Mouse (Mus musculus) kidney, embryonic 14.5 days (tissue): Measurements from ENCODE around the gene Tenm3. TPM values are rescaled to one million over a fixed set of nuclear protein-coding genes. Genes with fewer than 3 reads are reported as not detected.

ENCODE experiments used
- ATAC-seq: fragments of 200-750 bp; cut with Nextera tagmentation; 2 replicates; pipeline ENCODE4 v1.8.0; 2017; ENCODE audit warnings: moderate number of reproducible peaks, mild to moderate bottlenecking, moderate TSS enrichment, moderate library complexity; ENCODE audit not compliant: low FRiP score, low TSS enrichment
- H3K27ac ChIP-seq: fragments of 300-500 bp; sonication (generic); 2 replicates; pipeline ENCODE4 v1.5.1; 2014; ENCODE audit warnings: low read depth, mild to moderate bottlenecking, low read length, moderate library complexity, mixed read lengths
- H3K27me3 ChIP-seq: fragments of 300-500 bp; sonication (generic); 2 replicates; pipeline ENCODE4 v1.6.1; 2014; ENCODE audit warnings: mild to moderate bottlenecking, low read length; ENCODE audit not compliant: control insufficient read depth, insufficient read depth
- H3K36me3 ChIP-seq: fragments of 300-500 bp; sonication (generic); 2 replicates; pipeline ENCODE4 v1.6.1; 2014; ENCODE audit warnings: low read length, mixed read lengths; ENCODE audit not compliant: control insufficient read depth, insufficient read depth
- H3K4me1 ChIP-seq: fragments of 300-500 bp; sonication (generic); 2 replicates; pipeline ENCODE4 v1.6.1; 2014; ENCODE audit warnings: low read length, mixed read lengths; ENCODE audit not compliant: control insufficient read depth, insufficient read depth
- H3K4me2 ChIP-seq: fragments of 300-500 bp; sonication (generic); replicated peaks from 2 replicates; pipeline ENCODE4 v1.6.1; 2014; ENCODE audit warnings: low read depth, mild to moderate bottlenecking, low read length
- H3K4me3 ChIP-seq: fragments of 300-500 bp; sonication (generic); 2 replicates; pipeline ENCODE4 v1.5.1; 2014; ENCODE audit warnings: mild to moderate bottlenecking, low read length
- H3K9ac ChIP-seq: fragments of 300-500 bp; sonication (generic); 2 replicates; pipeline ENCODE4 v1.6.1; 2014; ENCODE audit warnings: low read depth, mild to moderate bottlenecking, low read length, moderate library complexity
- H3K9me3 ChIP-seq: fragments of 300-500 bp; sonication (generic); 2 replicates; pipeline ENCODE4 v1.6.1; 2016; ENCODE audit warnings: low read length; ENCODE audit not compliant: control insufficient read depth
- WGBS: fragments of 180-500 bp; shearing (Covaris S2); extraction: QIAGEN DNeasy Blood & Tissue Kit; methylation state at CpG from one replicate; pipeline ENCODE4 v1.1.7; 2014; 5-methylcytosine and 5-hydroxymethylcytosine counted together
- polyA plus RNA-seq: library from polyadenylated mRNA; unstranded; fragments of >200 nt; fragmentation: Nextera tagmentation; extraction: Ambion mirVana; gene quantifications from 2 replicates; pipeline ENCODE4 v1.2.1, GENCODE M21; 2014

Tenm3 gene
- polyA plus RNA-seq, 1 experiment from 2014 or later: 34.4 TPM

DNA sequence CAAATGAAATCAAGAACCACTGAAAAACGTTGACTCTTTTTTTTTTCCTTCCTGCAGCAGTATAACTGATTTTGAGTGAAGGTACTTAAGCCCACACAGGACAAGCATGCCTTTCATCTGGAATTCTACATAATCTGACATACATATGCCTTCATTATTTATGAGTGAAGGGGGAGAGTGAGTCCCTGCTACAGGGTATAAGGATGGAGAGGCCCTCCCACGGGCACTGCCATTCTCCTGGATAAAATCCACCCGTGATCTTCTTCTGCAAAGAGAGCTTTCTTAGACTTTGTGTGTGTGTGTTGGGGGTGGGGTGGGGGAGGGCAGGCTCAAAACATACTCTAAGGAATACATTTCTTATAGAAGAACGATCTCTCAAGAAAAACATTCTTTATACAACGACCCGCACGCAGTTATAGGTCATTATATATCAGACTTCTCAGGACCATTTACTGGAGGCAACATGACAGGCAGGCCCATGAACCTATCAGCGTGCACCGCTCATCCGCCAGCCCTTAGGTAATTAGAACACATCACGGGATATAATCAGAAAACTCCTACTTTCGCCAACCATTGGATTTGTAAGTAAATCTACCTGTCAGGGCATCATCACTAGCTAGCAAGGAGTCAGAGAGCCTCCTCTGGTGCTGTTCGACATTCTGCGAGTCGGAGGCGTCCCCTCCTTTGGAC, 77.1 kb downstream of the Tenm3 start:
- H3K27me3 ChIP-seq: no peaks in the 10 kb centered on the region
- H3K9me3 ChIP-seq: no peaks in the 10 kb centered on the region
- no peaks in the 10 kb centered on the region for H3K36me3 ChIP-seq
- WGBS: 52% methylated on average over 16 of the region's 16 CpGs
- H3K4me3 ChIP-seq: no peak overlapping the region
- 0 out of 2 replicates have a peak, but pooled peaks cover 13% of the 10 kb centered on the region for H3K4me1 ChIP-seq
- H3K9ac ChIP-seq: no peak overlapping the region
- no peak for ATAC-seq
- H3K27ac ChIP-seq: no peak overlapping the region
- no peak overlapping the region for H3K4me2 ChIP-seq

DNA sequence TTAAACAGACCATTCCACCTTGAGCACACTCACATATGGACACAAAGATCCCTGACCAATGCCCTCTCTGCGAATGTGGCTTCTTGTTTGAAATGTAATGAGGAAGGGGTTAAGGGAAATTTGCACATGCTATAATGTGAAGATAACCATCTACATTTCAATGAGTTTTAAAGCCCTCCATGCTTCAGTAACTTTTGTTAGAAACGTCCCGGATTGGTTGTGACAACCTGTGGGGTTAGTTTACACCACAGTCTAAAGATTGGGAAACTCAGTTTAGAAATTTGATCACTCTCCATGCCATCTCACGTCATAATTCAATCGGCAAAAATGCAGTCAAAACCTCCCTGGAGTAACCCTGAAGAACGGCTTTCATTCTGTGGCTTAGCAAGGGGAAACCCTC, 78.5 kb downstream of the Tenm3 start:
- no peak overlapping the region for H3K4me2 ChIP-seq
- peak; percentile 77 for ATAC-seq
- no peak overlapping the region for H3K27ac ChIP-seq
- H3K4me1 ChIP-seq: 0 out of 2 replicates have a peak, but pooled peaks cover 13% of the 10 kb centered on the region
- no peak overlapping the region for H3K4me3 ChIP-seq
- WGBS: 24% methylated on average over 6 of the region's 6 CpGs
- no peaks in the 10 kb centered on the region for H3K27me3 ChIP-seq
- no peaks in the 10 kb centered on the region for H3K9me3 ChIP-seq
- H3K9ac ChIP-seq: no peak overlapping the region
- H3K36me3 ChIP-seq: no peaks in the 10 kb centered on the region

DNA sequence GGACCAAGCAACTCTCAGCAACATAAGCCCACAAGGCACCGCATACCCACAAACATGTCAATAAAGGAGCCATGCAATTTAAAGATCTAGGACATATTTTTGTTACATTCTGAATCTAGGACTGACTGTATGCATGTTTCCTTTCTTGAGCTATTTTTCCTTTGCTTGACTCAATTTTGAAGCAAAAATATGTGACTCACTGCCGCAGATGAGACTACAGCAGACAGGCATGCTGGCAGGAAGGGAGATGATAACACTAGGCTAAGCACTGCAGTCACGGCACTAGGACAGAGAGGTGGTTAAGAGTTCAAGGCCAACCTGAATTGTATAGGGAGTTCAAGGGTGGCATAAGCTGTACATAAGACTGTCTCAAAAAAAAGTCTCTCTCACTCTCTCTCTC, 79.7 kb downstream of the Tenm3 start:
- no peak for ATAC-seq
- Histone ChIP-seq H3K4me1 (0 out of 2 replicates have a peak, but pooled peaks cover 13% of the 10 kb centered on the region), H3K36me3 (no peaks in the 10 kb centered on the region), H3K27ac (no peak overlapping the region), H3K9me3 (no peaks in the 10 kb centered on the region), H3K4me2 (no peak overlapping the region), H3K27me3 (no peaks in the 10 kb centered on the region), H3K4me3 (no peak overlapping the region), H3K9ac (no peak overlapping the region)
- 79% methylated on average over 3 of the region's 3 CpGs for WGBS

DNA sequence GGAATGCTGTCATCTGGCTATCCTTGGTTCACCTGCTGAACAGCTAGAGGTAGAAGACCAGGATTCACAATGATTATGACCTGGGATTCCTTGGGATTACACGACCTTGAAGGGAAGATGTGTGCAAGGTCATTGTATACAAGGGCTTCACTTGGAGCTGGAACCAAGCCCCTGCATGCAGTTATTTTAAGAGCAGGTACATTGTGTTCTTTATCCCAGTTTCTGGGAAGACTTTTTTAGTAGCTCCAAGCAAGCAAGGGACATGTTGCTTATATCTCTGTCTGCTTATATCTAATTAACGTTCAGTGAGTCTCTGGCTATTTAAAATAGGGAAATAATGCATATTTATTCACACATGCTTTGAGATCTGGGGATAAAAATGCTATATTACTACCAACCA, 86.9 kb downstream of the Tenm3 start:
- Histone ChIP-seq H3K27me3 (no peaks in the 10 kb centered on the region), H3K4me1 (no peaks in the 10 kb centered on the region), H3K4me2 (no peak overlapping the region), H3K27ac (no peak overlapping the region), H3K36me3 (no peaks in the 10 kb centered on the region), H3K4me3 (no peak overlapping the region), H3K9ac (no peak overlapping the region), H3K9me3 (no peaks in the 10 kb centered on the region)
- 84% methylated on average over 2 of the region's 2 CpGs for WGBS
- ATAC-seq: no peak

DNA sequence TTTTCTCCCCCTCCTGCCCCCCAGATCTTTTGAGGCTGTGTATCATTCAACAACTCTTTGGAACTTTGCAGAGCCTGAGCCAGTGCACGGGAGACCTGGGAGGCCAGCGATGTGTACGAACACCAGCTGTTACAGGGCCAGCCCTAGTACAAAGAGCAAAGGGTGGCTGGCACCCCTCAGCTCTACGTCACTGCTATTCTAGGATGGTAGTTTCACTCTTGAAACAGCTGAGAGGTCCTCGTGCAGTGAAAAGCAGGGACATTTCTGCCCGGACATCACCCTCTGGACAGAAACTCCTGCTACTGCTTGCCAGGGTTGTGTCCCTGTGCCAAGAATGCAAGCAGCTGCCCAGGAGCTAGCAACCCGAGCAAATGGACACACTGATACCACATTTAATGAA, 88.3 kb downstream of the Tenm3 start:
- H3K9ac ChIP-seq: no peak overlapping the region
- H3K4me2 ChIP-seq: no peak overlapping the region
- no peak for ATAC-seq

DNA sequence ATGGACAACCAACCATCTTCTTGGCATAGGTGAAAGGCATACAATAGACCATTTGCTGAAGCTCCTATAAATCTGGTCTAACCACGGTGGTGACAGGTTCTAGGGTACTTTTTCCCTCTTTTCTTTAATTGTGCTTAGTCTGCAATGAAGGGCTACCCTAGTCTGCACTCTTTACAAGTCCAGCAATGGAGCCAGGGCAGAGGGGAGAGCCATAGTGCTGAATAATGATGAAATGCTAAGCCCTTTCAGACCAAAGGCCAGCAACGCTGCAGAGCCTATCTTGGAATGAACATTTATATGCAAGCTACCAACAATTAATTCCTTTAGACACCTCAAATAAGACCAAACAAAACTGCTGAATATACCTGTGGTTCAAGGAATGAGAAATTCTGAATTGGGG, 88.8 kb downstream of the Tenm3 start:
- no peaks in the 10 kb centered on the region for H3K9me3 ChIP-seq
- 87% methylated on average over 2 of the region's 2 CpGs for WGBS
- ATAC-seq: no peak

More for the DNA sequence above, 88.3 kb downstream of the Tenm3 start:
- no peak overlapping the region for H3K4me3 ChIP-seq
- 56% methylated on average over 7 of the region's 7 CpGs for WGBS
- no peak overlapping the region for H3K27ac ChIP-seq
- no peaks in the 10 kb centered on the region for H3K9me3 ChIP-seq
- no peaks in the 10 kb centered on the region for H3K27me3 ChIP-seq
- no peaks in the 10 kb centered on the region for H3K36me3 ChIP-seq
- H3K4me1 ChIP-seq: no peaks in the 10 kb centered on the region

DNA sequence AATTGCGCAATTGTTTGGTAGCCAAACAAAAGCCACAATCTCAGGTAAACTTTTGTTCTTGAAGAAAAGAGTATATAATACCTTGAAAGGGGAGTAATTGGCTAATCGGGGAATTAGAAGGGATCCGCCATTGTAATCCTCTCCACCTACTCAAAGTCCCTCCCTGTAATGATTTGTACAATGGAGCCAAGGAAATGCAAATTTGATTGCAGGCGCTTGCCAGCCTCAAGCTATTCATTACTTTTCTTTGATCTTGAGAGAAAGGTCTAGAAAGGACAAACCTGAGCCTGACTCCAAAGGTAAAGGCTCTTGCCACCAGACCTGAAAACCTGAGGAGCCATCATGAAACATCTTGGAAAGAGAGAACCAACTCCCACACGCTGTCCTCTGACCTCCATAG, 91.8 kb downstream of the Tenm3 start:
- Histone ChIP-seq H3K4me3 (no peak overlapping the region), H3K27me3 (no peaks in the 10 kb centered on the region), H3K27ac (no peak overlapping the region), H3K4me2 (no peak overlapping the region), H3K36me3 (no peaks in the 10 kb centered on the region), H3K9me3 (no peaks in the 10 kb centered on the region), H3K4me1 (peaks cover 8% of the 10 kb centered on the region; the same call in 1 of the 2 replicates), H3K9ac (no peak overlapping the region)
- ATAC-seq: no peak
- 78% methylated on average over 5 of the region's 5 CpGs for WGBS

More for the DNA sequence above, 88.8 kb downstream of the Tenm3 start:
- Histone ChIP-seq H3K4me3 (no peak overlapping the region), H3K27me3 (no peaks in the 10 kb centered on the region), H3K27ac (no peak overlapping the region), H3K9ac (no peak overlapping the region), H3K4me2 (no peak overlapping the region), H3K36me3 (no peaks in the 10 kb centered on the region), H3K4me1 (no peaks in the 10 kb centered on the region)

DNA sequence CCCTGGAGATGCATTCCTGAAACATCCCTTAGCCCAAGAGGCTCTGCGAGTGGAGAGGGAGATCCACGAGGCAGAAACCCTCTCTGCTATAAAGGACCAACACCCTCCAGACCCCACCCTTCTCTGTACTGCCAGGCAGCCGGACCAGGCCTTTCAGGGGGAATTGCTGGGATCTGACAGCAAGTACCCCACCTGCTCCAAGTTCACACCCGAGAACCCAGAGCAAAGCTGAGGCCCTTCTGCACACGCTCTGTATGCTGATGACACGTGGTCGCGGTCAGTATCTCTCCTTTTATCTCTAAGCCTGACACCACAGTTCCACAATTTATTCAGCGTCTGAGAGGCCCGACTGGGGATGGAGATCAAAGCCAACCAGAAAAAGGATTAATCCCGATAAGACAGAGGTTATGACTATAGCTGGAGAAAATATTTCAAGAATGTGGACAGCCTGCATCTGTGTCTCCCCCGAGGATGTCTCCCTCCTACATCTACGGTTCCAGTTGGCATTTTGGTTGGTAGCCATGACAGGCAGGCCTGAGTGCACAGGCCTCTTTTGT, 95.2 kb downstream of the Tenm3 start:
- H3K9ac ChIP-seq: no peak overlapping the region
- ATAC-seq: no peak
- no peaks in the 10 kb centered on the region for H3K27me3 ChIP-seq
- H3K36me3 ChIP-seq: no peaks in the 10 kb centered on the region
- H3K9me3 ChIP-seq: no peaks in the 10 kb centered on the region
- no peak overlapping the region for H3K4me3 ChIP-seq
- H3K4me1 ChIP-seq: peaks cover 8% of the 10 kb centered on the region; the same call in 1 of the 2 replicates
- H3K4me2 ChIP-seq: no peak overlapping the region
- WGBS: 50% methylated on average over 13 of the region's 13 CpGs
- no peak overlapping the region for H3K27ac ChIP-seq

DNA sequence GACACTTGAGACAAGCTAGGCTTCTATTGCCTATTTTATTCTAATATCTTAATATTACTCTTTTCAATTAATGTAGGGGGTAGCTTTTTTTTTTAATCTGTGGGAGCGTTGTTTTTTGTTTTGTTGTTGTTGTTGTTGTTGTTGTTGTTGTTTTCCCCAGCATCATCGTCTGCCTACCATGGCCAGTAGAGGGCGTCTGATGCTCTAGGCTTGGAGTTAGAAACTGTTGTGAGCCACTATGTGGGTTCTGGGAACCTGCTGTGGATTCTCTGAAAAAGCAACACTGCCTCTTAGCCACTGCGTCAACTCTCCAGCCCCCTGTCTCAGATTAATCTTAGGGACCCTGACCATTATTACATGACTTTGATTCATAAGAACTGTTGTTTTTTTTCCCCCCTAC, 99.8 kb downstream of the Tenm3 start:
- Histone ChIP-seq H3K27ac (no peak overlapping the region), H3K9ac (no peak overlapping the region), H3K36me3 (no peaks in the 10 kb centered on the region), H3K4me3 (no peak overlapping the region), H3K9me3 (no peaks in the 10 kb centered on the region), H3K27me3 (no peaks in the 10 kb centered on the region), H3K4me2 (no peak overlapping the region), H3K4me1 (peaks cover 6% of the 10 kb centered on the region; the same call in 1 of the 2 replicates)
- WGBS: 88% methylated on average over 4 of the region's 4 CpGs
- no peak for ATAC-seq
